21 mouse cellular contexts compared by ENCODE assay signal in the genomic region with DNA sequence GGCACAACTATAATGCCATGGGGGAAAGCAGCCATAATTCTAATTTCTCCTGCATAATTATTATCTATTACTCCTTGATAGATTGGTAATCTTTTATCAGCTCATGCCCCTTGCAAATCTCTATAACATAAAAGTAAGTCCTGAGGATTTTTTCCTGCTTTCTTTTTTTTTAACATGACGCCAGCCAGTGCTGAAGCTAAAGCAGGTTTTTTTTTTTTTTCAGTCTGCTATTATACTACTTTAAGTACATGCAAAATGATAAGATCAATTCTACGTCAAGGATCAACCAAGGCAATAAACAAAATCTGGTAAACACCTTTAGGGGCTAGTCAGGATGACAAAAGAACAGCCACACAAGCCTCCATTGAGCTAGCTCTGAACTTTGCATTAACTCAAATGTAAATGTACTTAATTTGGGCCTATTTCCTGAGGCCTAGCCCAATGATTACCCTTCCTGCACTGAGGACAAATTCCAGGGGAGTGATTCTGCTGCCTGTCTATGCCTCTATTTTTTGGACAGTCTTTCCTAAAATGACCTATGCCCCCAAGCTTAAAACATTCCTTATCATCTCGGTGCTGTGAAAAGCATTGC.
DNase-seq lines count a peak whose midpoint lies in the region; TF ChIP-seq lines count a peak whose summit lies in the region.
"Had no signal": no experiment of that assay in that cellular context is flagged by ENCODE, and none has a peak within 500 bp of the region (broad histone marks: within the 10 kb centered on the region; RNA-seq: fewer than 3 reads in every experiment).

No protein-coding gene starts in this region.

- peak overlapping the region; percentile 95; the same call in 1 of the 2 replicates for H3K27ac ChIP-seq in ES-E14 (ENCODE audit: insufficient read depth, low read depth, low read length, poor library complexity, severe bottlenecking)
- H3K27ac ChIP-seq: embryonic facial prominence, embryonic 10.5 days; embryonic facial prominence, embryonic 12.5 days; forebrain, embryonic 13.5 days; forebrain, embryonic 15.5 days had no signal

- peaks cover 2 to 5% of the 10 kb centered on the region in 2 experiments; a peak in 3 of 4 replicates for H3K4me1 ChIP-seq in ES-E14 (ENCODE audit: control insufficient read depth in 2 of 2, insufficient read depth in 2 of 2, low read length in 2 of 2, poor library complexity in 1 of 2)
- H3K4me1 ChIP-seq: embryonic facial prominence, embryonic 10.5 days; embryonic facial prominence, embryonic 12.5 days; forebrain, embryonic 13.5 days; forebrain, embryonic 15.5 days had no signal

- no peak overlapping the region; the same call in 1 of the 2 replicates for H3K9ac ChIP-seq in ES-E14 (ENCODE audit: insufficient read depth, low read depth, low read length, poor library complexity, severe bottlenecking)
- H3K9ac ChIP-seq: embryonic facial prominence, embryonic 12.5 days; forebrain, embryonic 13.5 days; forebrain, embryonic 15.5 days; forebrain, postnatal 0 days had no signal

- in situ Hi-C loops in ES-E14 (cut with MboI; ENCODE audit: low sequenced_read_pairs in 2 of 2, unreplicated experiment in 2 of 2) = no loop called here

- peaks cover 8% of the 10 kb centered on the region for H3K36me3 ChIP-seq in ES-E14 (ENCODE audit: control insufficient read depth, insufficient read depth, low read length, poor library complexity, severe bottlenecking)
- H3K36me3 ChIP-seq: embryonic facial prominence, embryonic 10.5 days; embryonic facial prominence, embryonic 12.5 days; forebrain, embryonic 15.5 days had no signal

- peaks cover 12% of the 10 kb centered on the region for H3K9me3 ChIP-seq in ES-E14 (ENCODE audit: control insufficient read depth, insufficient read depth, low read depth, low read length)
- H3K9me3 ChIP-seq: embryonic facial prominence, embryonic 10.5 days; embryonic facial prominence, embryonic 12.5 days; forebrain, embryonic 13.5 days; forebrain, embryonic 15.5 days had no signal

- DNase-seq in heart, adult 11 months = peak; percentile 19
- no peak for DNase-seq in heart, adult 18-20 months
- DNase-seq in ES-E14 (ENCODE audit: low read depth, low spot score) (no peak), ZHBTc4 (ENCODE audit: low read depth, low spot score) (peak; percentile 86)
- DNase-seq in gastrocnemius, postnatal 25 days = no peak
- DNase-seq in right cerebral cortex, adult 18-20 months = no peak
- DNase-seq: adrenal gland, adult 2 months; adrenal gland, postnatal 10 days; adrenal gland, postnatal 25 days; B cell, adult 2 months; cerebellum, adult 11 months; cerebellum, adult 18-20 months; cerebellum, adult 8-10 months; cerebellum, adult 9-11 months; cerebellum, postnatal 14 days; cerebellum, postnatal 36 days; forebrain, postnatal 0 days had no signal

- H3K4me3 ChIP-seq in ES-E14 (ENCODE audit: insufficient read depth in 1 of 2, low read depth in 1 of 2, low read length in 2 of 2, poor library complexity in 1 of 2, severe bottlenecking in 1 of 2) = no peak overlapping the region
- H3K4me3 ChIP-seq: embryonic facial prominence, embryonic 10.5 days; embryonic facial prominence, embryonic 12.5 days; forebrain, embryonic 13.5 days; forebrain, embryonic 15.5 days had no signal

TF ChIP-seq in ES-E14, 5 proteins besides CTCF, POLR2A, EP300 and RAD21:
- TF ChIP-seq ZNF384 (IDR thresholded peaks at IDR 0.05; ENCODE audit: low read depth, low read length) = peak; percentile 90
- TF ChIP-seq ZC3H11A (IDR thresholded peaks at IDR 0.05; ENCODE audit: borderline replicate concordance, low read depth, low read length) = no peak

Comparison
In these comparisons a context has a peak if more than half of its experiments do, and no peak if none do; other contexts are left out.
1. DNase-seq: peak in heart, adult 11 months (single experiment) and ZHBTc4 (single experiment); none in heart, adult 18-20 months (0 of 2), ES-E14 (single experiment), gastrocnemius, postnatal 25 days (single experiment) and right cerebral cortex, adult 18-20 months (single experiment).